Mouse (Mus musculus) Patski (cell line): ENCODE results near the gene Nme7. TPM values are rescaled to one million over a fixed set of nuclear protein-coding genes. Genes with fewer than 3 reads are reported as not detected.

Experiments used
- ATAC-seq: fragments of 100-300 bp; one replicate; pipeline ENCODE4 v1.8.0; 2021
- CTCF ChIA-PET: fragments of 350-600 bp; sonication (Branson Sonifier 250); formaldehyde crosslinking; loops from one replicate; lab custom pipeline; 2022; ENCODE audit warnings: inconsistent platforms; lab: Charles Lee
- POLR2A ChIA-PET: fragments of 350-600 bp; sonication (Branson Sonifier 250); formaldehyde crosslinking; loops from one replicate; lab custom pipeline; 2022; ENCODE audit warnings: antibody characterized with exemption, inconsistent platforms; lab: Charles Lee
- DNase-seq: peaks from one replicate; pipeline ENCODE4 v3.0.0-alpha.2; 2011; ENCODE audit warnings: low read depth, low spot score
- H3K27me3 ChIP-seq: fragments of 371-371 bp; one replicate; pipeline ENCODE4 v1.5.1; 2021
- CTCF ChIP-seq: fragments of 100-300 bp; IDR thresholded peaks from one replicate; pipeline ENCODE4 v1.5.1; 2021
- in situ Hi-C: fragments of 300-500 bp; cut with MboI; formaldehyde crosslinking; loops from 3 replicates; pipeline ENCODE4 v1.11.1; 2018; ENCODE audit warnings: low pct_unique_long_range_greater_than_20kb, mixed read lengths
- polyA plus RNA-seq: library from polyadenylated mRNA; unstranded; gene quantifications from one replicate; pipeline ENCODE4 v1.2.3, GENCODE M21; 2021

Nme7 gene
- polyA plus RNA-seq, 1 experiment from 2014 or later: 56.0 TPM

- DNase-seq (no peak), ATAC-seq (no peak)
- no peak for TF ChIP-seq CTCF
- CTCF ChIA-PET: interaction anchor here (0.8 to 1.5 kb wide), 5 partner anchors 12 to 311 kb away, joined by 3 to 4 read pairs (median 3); no protein-coding TSS in a partner anchor
- in situ Hi-C loops: no loop called here
- POLR2A ChIA-PET: interaction anchor here (1.0 to 2.1 kb wide), 2 partner anchors 53 to 54 kb away, joined by 3 to 6 read pairs; no protein-coding TSS in a partner anchor
- no peaks in the 10 kb centered on the region for H3K27me3 ChIP-seq
These were observed 151.7 kb downstream of the Nme7 start for GRCm38 (mm10) chr1:164455614-164456013.

GRCm38 (mm10) chr1:164456065-164456464 lies 152.1 kb downstream of the Nme7 start:
- ChIA-PET CTCF (interaction anchor here (0.7 to 1.5 kb wide), 7 partner anchors 12 to 443 kb away, joined by 3 to 5 read pairs (median 3); no protein-coding TSS in a partner anchor), POLR2A (interaction anchor here (1.0 to 2.1 kb wide), 3 partner anchors 36 to 54 kb away, joined by 3 to 6 read pairs (median 4); no protein-coding TSS in a partner anchor)
- DNase-seq (no peak), ATAC-seq (no peak)
- H3K27me3 ChIP-seq: no peaks in the 10 kb centered on the region
- TF ChIP-seq CTCF: no peak
- in situ Hi-C loops: no loop called here

- TF ChIP-seq CTCF: no peak
- ATAC-seq: no peak
- no peak for DNase-seq
- ChIA-PET POLR2A (interaction anchor here (0.7 to 2.1 kb wide), 7 partner anchors 11 to 442 kb away, joined by 3 to 14 read pairs (median 4); no protein-coding TSS in a partner anchor), CTCF (interaction anchor here (0.7 to 1.5 kb wide), 6 partner anchors 79 to 664 kb away, joined by 3 to 5 read pairs (median 3); no protein-coding TSS in a partner anchor)
- no peaks in the 10 kb centered on the region for H3K27me3 ChIP-seq
- in situ Hi-C loops: no loop called here
These were observed 152.8 kb downstream of the Nme7 start for GRCm38 (mm10) chr1:164456731-164457130.

- ChIA-PET CTCF (interaction anchor here (0.8 to 1.4 kb wide), 4 partner anchors 80 to 663 kb away, joined by 3 read pairs; no protein-coding TSS in a partner anchor), POLR2A (interaction anchor here (0.5 to 2.1 kb wide), 12 partner anchors 12 to 662 kb away, joined by 3 to 14 read pairs (median 4); no protein-coding TSS in a partner anchor)
- ATAC-seq (peak; percentile 33), DNase-seq (no peak)
- TF ChIP-seq CTCF: no peak
- H3K27me3 ChIP-seq: no peaks in the 10 kb centered on the region
- in situ Hi-C loops: no loop called here
These were observed 153.8 kb downstream of the Nme7 start for GRCm38 (mm10) chr1:164457531-164458244.

GRCm38 (mm10) chr1:164458245-164458613 lies 154.3 kb downstream of the Nme7 start, which contains the start of gene Atp1b1:
TSS of gene Atp1b1 (minus strand) at chr1:164458355.
- DNase-seq (no peak), ATAC-seq (peak; percentile 52)
- TF ChIP-seq CTCF: no peak
- H3K27me3 ChIP-seq: no peaks in the 10 kb centered on the region
- ChIA-PET CTCF (interaction anchor here (1.4 to 1.5 kb wide), 2 partner anchors 173 to 440 kb away, joined by 3 read pairs; no protein-coding TSS in a partner anchor), POLR2A (interaction anchor here (1.1 to 1.4 kb wide), 5 partner anchors 14 to 169 kb away, joined by 3 to 4 read pairs (median 3); no protein-coding TSS in a partner anchor)
- in situ Hi-C loops: no loop called here

GRCm38 (mm10) chr1:164458621-164459051 lies 154.7 kb downstream of the Nme7 start:
- ATAC-seq (no peak), DNase-seq (no peak)
- CTCF ChIA-PET: interaction anchor here (1.1 to 1.5 kb wide), 4 partner anchors 172 to 440 kb away, joined by 3 read pairs; no protein-coding TSS in a partner anchor
- POLR2A ChIA-PET: interaction anchor here (0.7 to 1.3 kb wide), 4 partner anchors 8 to 168 kb away, joined by 3 to 4 read pairs (median 4); no protein-coding TSS in a partner anchor
- no peaks in the 10 kb centered on the region for H3K27me3 ChIP-seq
- TF ChIP-seq CTCF: no peak
- in situ Hi-C loops: no loop called here

- H3K27me3 ChIP-seq: no peaks in the 10 kb centered on the region
- in situ Hi-C loops: no loop called here
- POLR2A ChIA-PET: interaction anchor here (0.6 to 1.3 kb wide), 3 partner anchors 9 to 62 kb away, joined by 3 to 4 read pairs (median 3); no protein-coding TSS in a partner anchor
- no peak for TF ChIP-seq CTCF
- no peak for DNase-seq
- ATAC-seq: no peak
- CTCF ChIA-PET: interaction anchor here (0.7 to 1.5 kb wide), 7 partner anchors 9 to 661 kb away, joined by 3 read pairs; no protein-coding TSS in a partner anchor
These were observed 155.4 kb downstream of the Nme7 start for GRCm38 (mm10) chr1:164459127-164459905.

- ChIA-PET CTCF (interaction anchor here (0.9 to 1.3 kb wide), 2 partner anchors 20 to 443 kb away, joined by 3 read pairs; no protein-coding TSS in a partner anchor), POLR2A (interaction anchor here (0.9 to 1.2 kb wide), 2 partner anchors 14 to 31 kb away, joined by 4 read pairs; no protein-coding TSS in a partner anchor)
- no peak for TF ChIP-seq CTCF
- no peak for DNase-seq
- H3K27me3 ChIP-seq: no peaks in the 10 kb centered on the region
- ATAC-seq: no peak
- in situ Hi-C loops: no loop called here
These were observed 157.2 kb downstream of the Nme7 start for GRCm38 (mm10) chr1:164460921-164461697.

GRCm38 (mm10) chr1:164461726-164462125 lies 157.8 kb downstream of the Nme7 start:
- POLR2A ChIA-PET: interaction anchor here (0.6 to 1.2 kb wide), 2 partner anchors 15 to 71 kb away, joined by 4 read pairs; no protein-coding TSS in a partner anchor
- no peak for TF ChIP-seq CTCF
- DNase-seq (no peak), ATAC-seq (peak; percentile 64)
- no peaks in the 10 kb centered on the region for H3K27me3 ChIP-seq
- CTCF ChIA-PET: interaction anchor here (1.3 kb wide), 1 partner anchor 21 kb away, joined by 3 read pairs; no protein-coding TSS in a partner anchor
- in situ Hi-C loops: no loop called here
